Mouse (Mus musculus) NIH3T3 (cell line): Measurements from ENCODE around the gene Ednra.
A peak's percentile ranks its signal among the peaks of the same experiment; 100 is the strongest.
"Not testable (repeated sequence)": the region's sequence is repeated elsewhere in the genome, so short reads cannot be mapped to it uniquely, and the experiment has no call there.

Experiments
- DNase-seq: peaks from one replicate; pipeline ENCODE4 v3.0.0-alpha.2; 2012; ENCODE audit warnings: low read depth

The Ednra gene

DNA sequence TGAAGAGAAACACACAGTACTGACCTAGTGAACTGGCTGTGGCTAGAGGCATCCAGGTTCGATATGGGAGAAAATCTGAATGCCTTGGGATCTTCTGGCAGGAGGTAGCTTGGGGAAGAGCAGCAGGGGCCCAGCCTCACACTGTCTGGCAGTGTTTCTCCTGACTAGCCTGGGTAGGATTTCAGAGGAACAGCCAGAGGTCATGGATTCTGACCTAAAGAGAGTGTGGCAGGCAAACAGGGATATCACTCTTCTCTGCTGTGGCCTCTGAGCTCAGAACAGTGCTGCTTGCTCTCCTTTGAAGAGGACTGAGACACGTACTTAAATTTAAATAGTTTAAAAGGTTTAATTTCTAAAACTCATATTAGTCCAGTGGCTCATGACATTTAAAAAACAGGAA lies 7.2 kb downstream of the Ednra start:
- DNase-seq, result no peak

DNA sequence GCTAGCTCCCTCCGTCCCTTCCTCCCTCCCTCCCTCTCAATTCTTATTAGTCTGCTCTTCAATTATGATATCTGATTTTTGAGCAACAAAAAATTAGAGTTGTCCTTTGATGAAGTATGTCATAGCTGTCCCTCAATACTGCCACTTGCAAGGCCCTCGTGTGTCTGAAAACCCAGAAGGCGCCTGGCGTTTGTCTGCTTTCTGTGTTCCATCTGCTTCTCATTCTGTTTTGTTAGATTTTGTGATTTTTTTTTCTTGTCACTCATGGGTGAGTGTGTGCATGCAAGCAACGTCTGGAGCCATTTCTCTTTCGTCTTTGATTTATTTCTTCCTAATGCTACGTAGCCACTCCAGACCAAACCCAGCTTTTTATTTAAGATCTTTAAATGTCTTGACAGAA lies 9.8 kb downstream of the Ednra start:
- no peak for DNase-seq

DNA sequence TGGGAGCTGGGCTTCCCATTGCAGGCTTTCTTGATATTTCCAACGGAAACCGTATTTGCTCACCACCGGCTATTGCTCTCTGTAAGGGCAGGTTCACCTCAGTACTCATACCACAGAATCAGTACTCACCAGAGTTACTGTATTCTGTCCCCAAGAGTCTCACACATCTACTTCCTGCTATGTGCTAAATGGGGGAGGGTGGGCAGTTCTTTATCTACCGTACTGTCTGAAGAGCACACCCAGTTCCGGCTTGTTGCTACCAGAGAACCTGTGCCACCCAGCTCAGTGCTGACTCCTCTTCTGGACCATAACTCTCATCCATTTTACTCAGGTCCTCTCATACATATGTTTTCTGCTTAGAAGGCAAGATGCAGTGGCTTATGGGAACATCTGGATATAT lies 10.6 kb downstream of the Ednra start:
- DNase-seq, result no peak

DNA sequence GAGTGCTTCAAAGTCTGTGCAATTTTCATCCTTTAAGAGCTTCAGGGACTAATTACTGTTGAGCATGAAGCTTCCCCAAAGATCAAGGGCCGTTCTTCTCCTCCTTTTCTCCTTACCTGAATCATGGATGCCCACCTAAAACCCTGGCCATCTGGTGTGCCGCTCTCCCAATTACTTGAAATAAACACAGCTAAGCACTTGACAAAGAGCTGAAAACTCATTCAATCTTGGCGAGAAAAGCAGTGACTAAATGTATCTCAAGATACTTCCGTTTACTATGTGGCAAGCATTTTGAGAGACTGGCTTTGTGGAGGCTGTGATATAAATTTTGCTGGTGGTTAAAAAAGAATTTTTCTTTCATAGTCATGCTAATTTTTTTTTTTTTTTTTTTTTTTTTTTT lies 19.5 kb downstream of the Ednra start:
- no peak for DNase-seq

DNA sequence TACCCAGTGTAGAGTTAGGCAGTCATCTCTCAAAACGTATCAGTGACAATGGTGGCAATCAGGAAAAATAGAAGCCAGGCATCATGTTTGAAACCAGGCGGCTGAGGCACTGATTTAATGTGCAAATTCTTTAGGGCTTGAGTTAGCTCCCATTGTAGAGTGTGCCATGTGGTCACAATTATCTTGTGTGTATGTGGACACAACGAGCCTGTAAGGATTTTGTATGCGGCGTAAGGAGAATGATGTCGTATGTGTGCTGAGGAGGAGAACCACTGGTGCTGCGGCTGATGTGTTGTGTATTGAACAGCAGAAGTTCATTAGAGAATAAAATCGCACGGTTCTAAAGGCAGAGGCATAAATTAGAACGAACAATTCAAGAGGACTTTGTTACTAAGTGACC lies 26.2 kb downstream of the Ednra start:
- DNase-seq, result no peak

DNA sequence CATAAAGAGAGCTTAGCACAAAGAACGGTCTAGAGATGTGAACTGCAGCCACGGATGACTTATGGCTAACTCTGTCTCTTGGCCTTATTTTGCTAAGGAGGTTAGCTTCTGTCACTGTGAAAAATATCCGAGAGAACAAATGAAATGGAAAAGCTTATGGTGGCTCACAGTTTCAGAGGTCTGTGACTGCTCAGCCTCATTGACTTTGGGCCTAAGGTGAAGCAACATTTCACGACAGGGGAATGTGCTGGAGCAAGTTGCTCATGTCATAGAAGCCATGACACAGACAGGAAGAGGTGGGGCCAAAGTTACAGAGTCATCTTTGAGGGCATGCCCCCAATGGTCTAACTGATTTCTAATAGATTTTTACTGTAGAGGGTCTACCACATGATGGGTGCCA lies 28.1 kb downstream of the Ednra start:
- DNase-seq, result no peak

DNA sequence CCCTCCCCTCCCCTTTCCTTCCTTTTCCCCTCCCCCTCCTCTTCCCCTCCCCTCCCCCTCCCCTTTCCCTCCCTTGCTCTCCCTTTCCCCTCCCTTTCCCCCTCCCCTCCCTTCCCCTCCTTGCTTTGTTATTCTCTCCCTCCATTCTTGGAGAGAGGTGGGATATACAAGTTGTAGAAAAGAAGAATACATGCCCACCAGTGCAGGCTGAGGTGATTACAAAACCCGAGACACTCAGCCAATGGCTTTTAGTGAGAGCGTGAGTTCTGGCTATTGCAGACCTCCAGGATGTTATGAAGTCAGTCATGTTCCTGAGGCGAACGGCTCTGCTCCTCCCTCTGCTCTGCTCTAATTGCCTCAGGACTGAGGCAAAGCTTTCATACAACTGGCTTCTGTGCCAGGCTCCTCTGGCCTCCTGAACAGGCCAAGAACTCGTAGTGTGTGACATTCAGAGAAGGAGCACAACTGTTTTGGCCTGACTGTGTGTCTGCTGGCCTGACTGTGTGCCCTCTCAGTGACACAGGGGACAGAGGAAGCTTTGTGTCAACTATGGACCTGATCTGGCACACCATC lies 28.7 kb downstream of the Ednra start:
- DNase-seq, result no peak

DNA sequence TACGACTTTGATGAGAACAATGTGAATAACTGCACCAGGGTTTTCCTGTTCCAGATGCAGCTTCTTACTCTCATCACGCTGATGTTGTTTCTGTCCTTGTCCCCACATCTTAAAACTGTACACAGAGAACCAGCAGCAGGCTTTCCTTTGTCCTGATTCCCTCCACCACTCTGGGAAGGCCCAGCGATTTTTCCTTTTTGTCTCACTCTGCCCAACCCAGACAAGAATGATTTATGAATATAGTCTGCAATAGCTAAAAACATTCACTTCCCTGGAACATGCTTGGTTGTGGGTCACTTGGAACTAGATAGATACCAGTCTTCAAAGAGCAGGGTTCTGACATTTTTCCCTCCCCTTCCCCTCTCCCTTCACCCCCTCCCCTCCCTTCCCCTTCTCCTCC lies 29.2 kb downstream of the Ednra start:
- DNase-seq, result no peak

DNA sequence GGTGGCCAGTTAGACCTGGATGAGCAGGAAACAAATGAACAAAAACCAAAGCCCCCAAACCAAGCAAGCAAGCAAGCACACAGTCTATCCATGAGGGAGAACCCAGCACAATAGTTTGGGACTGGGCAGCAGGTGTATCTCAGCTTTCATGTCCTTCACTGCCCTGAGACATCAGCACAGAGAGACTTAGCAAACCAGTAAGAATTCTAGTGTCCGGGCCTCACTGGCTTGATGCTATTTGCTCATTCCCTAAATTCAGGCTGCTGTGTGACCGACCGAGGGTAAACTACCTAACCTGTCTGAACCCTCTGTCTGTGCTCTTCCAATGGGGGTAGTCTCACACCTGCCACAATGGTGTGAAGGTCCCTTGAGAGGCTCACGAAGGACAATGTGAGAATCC lies 29.7 kb downstream of the Ednra start:
- DNase-seq, result no peak

DNA sequence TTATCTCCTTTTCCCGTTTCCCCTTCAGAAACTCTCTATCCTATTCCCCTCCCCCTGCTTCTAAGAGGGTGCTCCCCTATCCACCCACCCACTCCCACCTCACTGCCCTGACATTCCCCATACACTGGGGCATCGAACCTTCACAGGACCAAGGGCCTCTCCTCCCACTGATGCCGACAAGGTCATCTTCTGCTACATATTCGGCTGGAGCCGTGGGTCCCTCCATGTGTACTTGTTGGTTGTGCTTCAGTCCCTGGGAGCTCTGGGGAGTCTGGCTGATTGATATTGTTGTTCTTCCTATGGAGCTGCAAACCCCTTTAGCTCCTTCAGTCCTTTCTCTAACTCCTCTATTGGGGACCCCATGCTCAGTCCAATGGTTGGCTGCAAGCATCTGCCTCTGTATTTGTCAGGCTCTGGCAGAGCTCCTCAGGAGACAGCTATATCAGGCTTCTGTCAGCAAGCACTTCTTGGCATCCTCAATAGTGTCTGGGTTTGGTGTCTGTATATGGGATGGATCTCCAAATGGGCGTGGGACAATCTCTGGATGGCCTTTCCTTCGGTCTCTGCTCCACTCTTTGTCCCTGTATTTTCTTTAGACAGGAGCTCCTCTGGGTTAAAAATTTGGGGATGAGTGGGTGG lies 34.7 kb downstream of the Ednra start:
- DNase-seq, result not testable (repeated sequence)

DNA sequence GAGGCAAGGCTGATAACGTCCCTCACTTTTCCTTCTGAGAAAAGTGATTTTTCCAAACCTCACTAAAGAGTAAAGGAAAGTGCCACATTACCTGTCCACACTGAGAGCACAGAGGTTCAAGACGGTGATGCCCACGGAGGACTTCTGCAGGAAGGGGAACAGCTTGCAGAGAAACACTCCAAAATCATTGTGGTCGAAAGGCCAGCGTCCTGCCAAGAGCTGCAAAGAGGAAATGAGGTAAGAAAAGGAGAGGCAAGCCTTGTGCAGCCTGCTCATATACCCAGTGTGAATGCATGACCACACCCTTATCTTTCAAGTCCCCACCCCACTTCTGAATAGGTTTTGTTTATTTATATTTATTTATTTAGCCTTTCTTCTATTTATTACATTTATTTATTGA lies 35.3 kb downstream of the Ednra start:
- DNase-seq, result no peak

DNA sequence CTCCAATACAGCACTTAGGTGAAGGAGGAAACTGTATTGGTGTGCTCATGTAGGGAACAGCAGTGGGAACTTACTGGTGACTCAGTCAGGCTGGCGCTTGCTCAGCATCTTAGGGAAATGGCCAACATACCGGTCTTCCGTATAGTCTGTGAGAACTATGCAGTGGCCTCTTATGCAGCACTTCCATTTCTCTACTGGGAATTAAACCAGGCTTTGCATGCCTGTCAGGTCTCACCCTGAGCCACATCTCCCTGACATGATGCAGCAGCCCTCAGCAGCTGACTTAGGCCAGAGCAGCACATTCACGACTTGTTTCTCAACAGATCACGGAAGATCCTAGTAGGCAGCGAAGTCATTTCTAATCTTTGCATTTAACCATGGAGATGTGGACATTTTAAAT lies 39.9 kb downstream of the Ednra start:
- peak; percentile 33 for DNase-seq

DNA sequence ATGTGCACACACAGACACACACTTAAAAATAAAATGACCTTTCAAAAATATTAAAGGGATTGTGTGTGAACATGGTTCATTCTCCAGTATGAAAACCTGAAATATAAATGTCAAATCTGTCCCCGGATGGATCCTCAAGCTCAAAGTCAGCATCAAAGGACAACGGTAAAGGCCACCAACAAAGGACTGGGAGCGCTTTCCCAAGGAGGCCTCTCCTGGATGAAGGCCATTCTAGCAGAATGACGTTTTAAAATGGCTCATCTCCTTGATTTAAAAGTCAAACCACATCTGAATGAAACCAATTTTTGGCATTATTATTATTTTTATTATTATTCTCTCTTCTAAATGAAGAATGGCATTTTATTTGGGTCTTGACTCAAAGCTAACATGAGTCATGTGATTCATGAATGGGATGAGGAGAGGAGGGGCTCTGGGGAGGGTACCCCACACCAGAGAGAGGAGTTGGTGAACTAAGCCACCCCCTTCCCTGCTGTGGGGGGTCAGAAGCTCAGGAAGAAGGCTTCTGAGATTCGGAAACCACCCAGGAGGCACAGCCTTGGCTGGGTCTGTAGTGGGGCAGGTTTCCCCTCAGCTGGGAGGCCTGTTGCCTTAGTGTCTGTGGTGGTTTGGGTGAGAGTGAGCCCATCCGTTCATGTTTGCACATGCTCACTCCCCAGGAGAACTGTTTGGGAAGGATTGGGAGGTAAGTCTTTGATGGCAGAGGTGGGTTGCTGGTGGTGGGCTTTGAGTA lies 40.7 kb downstream of the Ednra start:
- DNase-seq, result no peak

DNA sequence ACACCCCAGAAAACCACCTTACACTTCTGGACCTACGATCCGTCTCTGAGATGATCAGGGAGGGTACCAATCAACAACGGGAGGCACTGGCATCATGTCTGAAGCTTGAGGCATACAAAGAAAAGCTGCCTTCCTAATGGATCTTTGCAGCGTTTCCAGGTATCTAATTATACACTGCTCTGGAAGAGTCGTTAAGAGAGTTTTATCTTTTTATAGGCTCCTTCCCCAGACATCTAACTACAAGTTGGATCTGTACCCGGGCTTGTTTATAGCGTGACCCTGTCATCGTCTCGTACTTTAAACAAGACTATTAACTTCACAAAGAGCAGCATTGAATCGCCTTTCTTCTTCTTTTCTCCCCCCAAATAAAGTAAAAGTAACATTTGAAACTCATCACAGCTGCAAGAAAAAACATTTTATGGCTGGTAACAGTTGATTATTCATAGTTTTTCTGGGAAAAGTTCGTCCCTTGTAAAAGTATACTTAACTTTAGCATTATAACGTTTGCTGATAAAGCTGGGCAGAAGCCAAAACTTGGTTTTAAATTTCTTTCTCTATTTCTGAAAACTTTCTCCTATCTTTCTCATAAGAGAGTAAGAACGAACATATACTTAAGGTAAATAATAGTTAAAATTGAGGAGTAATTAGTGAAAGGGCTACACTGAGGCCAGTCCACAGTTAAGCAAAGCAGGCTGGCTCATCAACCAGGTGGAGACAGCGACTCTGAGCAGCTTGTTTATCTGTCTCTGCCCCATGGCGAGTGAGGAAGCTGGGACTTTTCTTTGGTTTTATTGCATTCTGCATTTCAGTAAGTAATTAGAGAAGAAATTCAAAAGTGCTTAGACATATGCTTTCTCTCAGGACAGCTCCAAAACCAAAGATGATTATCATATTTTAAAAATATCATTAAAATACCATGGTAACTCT lies 42.0 kb downstream of the Ednra start:
- no peak for DNase-seq

DNA sequence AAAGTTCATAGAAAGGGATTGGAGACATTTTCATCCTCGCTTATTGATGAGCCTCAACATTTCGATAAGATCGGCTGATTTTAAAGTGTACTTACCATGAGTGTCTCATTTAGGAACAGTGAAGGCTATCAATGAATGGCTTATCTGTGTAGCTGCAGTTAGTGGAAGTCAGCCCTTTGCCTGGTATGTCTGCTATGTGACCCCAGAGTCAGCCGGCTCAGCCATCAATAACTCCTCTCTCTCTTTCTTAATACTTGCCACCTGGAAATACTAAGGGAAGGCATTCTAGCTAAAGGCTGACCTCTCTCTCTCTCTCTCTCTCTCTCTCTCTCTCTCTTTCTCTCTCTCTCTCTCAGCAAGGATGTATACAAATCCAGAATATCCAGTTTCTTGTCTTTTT lies 52.2 kb downstream of the Ednra start:
- DNase-seq, result no peak

DNA sequence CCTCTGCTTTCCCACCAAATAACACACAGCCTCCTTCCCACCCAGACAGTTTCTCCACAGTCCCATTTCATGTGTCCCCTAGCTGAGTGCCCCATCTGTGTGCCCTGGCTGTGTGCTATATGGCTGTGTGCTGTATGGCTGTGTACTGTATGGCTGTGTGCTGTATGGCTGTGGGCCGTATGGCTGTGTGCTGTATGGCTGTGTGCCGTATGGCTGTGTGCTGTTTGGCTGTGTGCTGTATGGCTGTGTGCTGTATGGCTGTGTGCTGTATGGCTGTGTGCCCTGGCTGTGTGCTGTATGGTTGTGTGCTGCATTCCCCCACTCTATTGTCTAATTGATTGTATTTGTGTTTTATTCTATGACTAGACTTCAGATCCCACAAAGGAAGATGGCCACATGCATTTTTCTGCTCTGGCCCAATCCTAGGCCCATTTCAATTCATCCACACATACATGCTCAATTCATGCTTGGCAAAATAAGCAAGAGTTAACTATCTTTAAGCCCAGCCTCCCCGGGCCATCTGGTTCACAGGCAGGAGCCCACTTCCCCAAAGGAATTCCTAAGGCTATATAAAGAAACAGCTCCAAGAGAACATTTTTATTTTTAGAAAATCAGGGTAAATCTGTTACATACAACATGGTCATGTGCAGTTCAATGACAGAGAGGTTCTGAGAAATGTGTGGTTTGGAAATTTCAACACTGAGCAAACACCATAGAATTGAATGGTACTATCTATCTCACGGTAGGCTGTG lies 53.5 kb downstream of the Ednra start:
- no peak for DNase-seq

DNA sequence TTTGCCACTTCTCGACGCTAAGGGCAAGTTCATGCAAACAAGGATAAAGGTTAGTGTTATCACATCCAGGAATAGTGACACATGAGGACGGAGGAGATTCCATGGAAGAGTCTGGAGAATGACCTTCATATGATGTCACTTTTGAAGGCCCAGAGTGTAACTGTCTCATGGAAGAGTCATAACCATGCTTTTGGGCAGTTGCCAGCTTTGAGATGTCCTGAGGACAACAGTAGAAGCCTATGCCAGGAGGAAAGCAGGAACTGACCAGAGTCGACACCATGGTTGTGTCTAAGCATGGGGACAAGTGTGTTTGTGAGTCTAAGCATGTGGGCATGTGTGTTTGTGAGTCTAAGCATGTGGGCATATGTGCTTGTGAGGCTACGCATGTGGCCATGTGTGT lies 56.3 kb downstream of the Ednra start:
- DNase-seq, result no peak

DNA sequence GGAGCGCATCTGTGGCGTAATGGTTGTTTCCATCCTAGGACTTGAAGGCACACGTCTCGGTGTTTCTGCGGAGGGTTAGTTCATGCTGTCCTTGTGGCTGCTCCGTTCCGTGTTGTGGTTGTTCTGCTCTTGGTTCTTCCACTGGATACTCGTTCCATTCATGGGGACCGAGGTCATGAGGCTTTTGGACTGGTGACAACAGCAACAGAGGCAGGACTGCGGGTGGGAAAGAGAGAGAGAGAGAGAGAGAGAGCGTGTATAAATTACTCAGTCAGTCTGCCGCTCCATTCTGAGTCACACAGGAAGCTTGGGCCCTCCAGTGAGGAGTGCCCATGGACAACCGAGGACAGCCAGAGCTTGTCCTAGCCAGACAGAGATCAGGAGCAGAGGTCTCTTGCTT lies 59.4 kb downstream of the Ednra start:
- DNase-seq, result no peak

DNA sequence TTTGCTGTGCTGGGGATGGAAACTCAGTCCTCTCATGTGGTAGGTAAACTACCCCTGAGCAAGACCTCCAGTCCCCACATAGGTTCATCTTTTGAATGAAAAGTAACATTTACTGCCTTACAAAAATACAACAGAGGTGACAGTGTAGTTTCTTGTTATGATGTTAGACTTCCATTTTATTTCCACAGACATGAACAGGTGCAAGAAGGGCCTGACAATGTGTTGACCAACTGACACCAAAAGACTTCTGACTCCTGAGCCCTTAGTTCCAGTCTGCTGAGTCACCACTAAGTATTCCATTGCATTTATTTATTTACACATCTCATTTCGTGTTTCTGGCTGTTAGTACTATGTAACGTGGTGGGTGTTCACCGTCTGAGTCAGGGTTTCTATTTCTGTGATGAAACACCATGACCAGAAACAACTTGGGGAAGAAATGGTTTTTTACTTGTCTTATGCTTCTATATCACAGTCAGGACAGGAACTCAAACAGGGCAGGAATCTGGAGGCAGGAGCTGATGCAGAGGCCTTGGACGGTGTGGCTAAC lies 64.7 kb downstream of the Ednra start:
- peak; percentile 57 for DNase-seq

DNA sequence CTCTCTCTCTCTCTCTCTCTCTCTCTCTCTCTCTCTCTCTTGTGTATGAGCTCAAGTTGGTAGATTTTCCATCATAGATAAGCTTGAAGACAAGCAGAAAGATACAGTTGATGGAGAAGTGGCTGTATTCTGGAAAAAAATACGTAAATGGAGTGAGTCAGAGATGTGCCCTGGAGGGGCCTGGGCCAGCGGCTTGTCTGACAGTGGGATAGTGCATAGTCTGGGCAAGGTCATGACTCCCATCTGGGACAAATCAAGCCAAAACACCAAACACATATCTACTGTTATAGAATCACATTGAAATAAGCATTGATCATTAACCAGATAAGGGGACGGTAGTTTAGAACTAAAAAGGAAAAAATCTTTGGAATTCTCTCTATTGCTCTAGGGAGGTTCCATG lies 65.9 kb downstream of the Ednra start:
- DNase-seq, result peak; percentile 11

DNA sequence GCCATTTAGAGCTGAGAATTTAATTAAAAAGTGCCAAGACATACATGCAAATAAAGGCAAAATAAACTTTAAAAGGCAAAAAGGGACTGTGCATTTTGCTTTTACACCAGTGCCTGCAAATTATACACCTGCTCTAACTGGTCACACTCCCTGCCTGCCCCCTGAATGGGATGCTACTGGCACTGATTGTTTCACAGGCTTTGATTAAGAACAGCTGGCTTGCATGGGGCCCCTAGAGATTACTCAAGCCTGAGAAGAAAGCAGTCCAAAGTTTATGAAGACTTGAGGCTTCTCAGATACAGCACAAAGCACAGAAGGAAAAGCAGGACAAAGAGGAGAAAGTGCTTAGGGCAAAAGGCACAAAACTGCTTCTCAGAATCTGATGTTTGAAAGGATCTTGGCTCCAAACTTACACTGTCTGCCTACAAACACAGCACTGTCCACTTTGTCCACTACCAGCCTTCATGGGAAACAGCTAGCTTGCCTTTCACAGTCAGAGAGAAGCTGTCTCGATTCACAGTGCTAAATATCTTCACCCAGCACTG lies 73.5 kb downstream of the Ednra start:
- DNase-seq, result no peak
